Mouse (Mus musculus): ENCODE measurements around the gene Tmem229b. TPM values are rescaled to one million over a fixed set of nuclear protein-coding genes. Genes with fewer than 3 reads are reported as not detected.

The Tmem229b gene
- total and polyA plus RNA-seq, 3 experiments: 13.8 to 20.5 TPM; not detected in 1

DNA sequence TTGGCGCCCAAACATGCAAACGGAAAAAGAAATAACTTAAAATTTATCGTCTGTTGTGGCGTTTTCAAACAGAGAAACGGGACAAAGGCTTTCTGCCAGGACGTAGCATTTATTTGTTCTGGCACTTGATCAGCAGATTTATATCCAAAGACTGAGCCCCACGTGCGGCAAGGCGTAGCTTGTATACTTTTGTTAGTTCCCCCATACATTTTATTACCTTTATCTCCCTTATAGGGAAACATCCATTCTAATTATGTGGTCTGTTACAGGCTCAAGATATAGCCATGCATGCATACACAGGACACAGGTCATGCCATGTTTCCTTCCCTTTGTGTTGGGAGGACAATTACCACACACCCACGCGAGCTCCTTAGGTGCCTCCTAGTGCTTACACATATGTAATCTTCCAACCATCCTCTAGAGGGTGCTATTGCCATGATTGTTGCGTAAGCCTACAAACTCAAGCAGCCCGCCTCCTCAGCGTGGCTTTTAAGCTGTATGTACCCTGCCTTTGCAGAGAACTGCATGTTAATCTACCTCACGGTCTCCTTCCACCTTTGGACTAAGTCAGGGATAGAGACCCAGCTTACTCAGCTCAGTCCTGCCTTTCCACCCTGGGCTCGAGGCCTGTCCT is 88.2 kb downstream of the Tmem229b start (continued):
- TF ChIP-seq RAD21 (IDR thresholded peaks at IDR 0.05; ENCODE audit: low read depth, low read length): peak; percentile 98
- peak; percentile 93 for TF ChIP-seq SMC3 (IDR thresholded peaks at IDR 0.05; ENCODE audit: low read depth, low read length)
- peak; percentile 89; the same call in 1 of the 2 replicates for TF ChIP-seq MYC (IDR thresholded peaks at IDR 0.05; ENCODE audit: low read depth, low read length)
- TF ChIP-seq ZC3H11A (IDR thresholded peaks at IDR 0.05; ENCODE audit: low read depth, low read length): peak; percentile 93
- no peak for TF ChIP-seq POLR2AphosphoS2 (IDR thresholded peaks at IDR 0.05; ENCODE audit: low read length)
- TF ChIP-seq TBP (IDR thresholded peaks at IDR 0.05; ENCODE audit: low read depth, low read length): peak; percentile 52; the same call in 1 of the 2 replicates
- TF ChIP-seq MXI1 (IDR thresholded peaks at IDR 0.05; ENCODE audit: low read depth, low read length): peak; percentile 87
- TF ChIP-seq GABPA (IDR thresholded peaks at IDR 0.05; ENCODE audit: low read depth, low read length): no peak
- peak; percentile 15; the same call in 1 of the 2 replicates for TF ChIP-seq MAX (IDR thresholded peaks at IDR 0.05; ENCODE audit: low read length)

DNA sequence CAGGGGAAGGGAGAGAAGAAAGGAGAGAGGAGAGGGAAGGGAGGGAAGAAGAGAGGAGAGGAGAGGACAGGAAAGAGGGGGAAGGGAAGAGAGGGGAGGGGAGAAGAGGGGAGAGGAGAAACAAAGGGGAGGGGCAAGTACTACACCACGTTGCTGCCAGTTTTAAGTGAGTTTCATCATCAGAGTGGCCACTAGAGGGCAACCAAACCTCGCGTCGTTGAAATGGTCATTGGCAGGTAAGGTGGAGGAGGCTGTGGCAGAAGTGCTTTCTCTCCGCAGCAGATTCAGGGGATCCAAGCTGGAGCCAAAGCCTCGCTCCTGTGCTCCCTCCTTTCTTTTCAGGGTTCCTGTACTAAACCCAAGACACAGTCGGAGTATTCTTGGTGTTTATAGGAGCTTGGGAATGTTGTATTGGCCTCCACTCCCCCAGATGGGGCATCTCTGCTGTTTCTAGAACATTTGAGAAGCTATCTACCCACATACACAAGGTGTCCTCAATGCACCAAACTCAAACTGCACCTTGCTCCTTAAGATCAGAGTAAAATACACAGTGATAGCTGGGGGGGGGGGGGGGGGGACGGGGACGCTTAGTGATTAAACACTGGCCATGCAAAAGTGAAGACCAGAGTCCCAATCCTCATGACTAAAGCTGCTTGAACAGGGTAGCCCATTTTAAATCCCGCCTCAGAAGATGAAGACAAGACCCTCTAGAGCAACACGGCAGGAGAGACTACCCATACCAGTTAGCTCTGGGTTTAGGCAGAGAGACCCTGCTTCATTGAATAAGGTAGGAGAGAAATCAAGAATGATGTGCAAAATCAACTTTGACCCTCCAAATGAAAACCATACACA is 89.0 kb downstream of the Tmem229b start:
- Histone ChIP-seq H3K9ac (ENCODE audit: control insufficient read depth, low read depth, low read length, poor library complexity, severe bottlenecking) (peak overlapping the region; percentile 48), H3K79me2 (ENCODE audit: control insufficient read depth, insufficient read depth, low read length, poor library complexity) (no peaks in the 10 kb centered on the region), H3K27me3 (ENCODE audit: control insufficient read depth in 1 of 2, insufficient read depth in 2 of 2, low read length in 2 of 2) (no peaks in the 10 kb centered on the region), H3K4me3 (ENCODE audit: control insufficient read depth in 1 of 2, insufficient read depth in 1 of 2, low read depth in 2 of 2, low read length in 2 of 2) (peak overlapping the region; percentile 59 to 68), H3K36me3 (ENCODE audit: control insufficient read depth in 1 of 2, insufficient read depth in 2 of 2, low read length in 2 of 2) (no peaks in the 10 kb centered on the region), H3K9me3 (replicated peaks; ENCODE audit: insufficient read depth, low read length) (no peaks in the 10 kb centered on the region), H3K4me1 (ENCODE audit: control insufficient read depth in 1 of 2, insufficient read depth in 2 of 2, low read length in 2 of 2) (no peaks in the 10 kb centered on the region), H3K27ac (ENCODE audit: control insufficient read depth, low read depth, low read length) (no peak overlapping the region)
- peak; percentile 94 for DNase-seq (ENCODE audit: low read depth, low spot score)
- TF ChIP-seq HCFC1 (IDR thresholded peaks at IDR 0.05; ENCODE audit: low read depth, low read length): no peak
- 0 out of 2 replicates have a peak, but pooled peaks have one; percentile 19 for TF ChIP-seq BHLHE40 (IDR thresholded peaks at IDR 0.05; ENCODE audit: borderline replicate concordance, low read depth, low read length)
- TF ChIP-seq MXI1 (IDR thresholded peaks at IDR 0.05; ENCODE audit: low read depth, low read length): peak; percentile 83
- no peak for TF ChIP-seq GABPA (IDR thresholded peaks at IDR 0.05; ENCODE audit: low read depth, low read length)
- no peak for TF ChIP-seq MEF2A (IDR thresholded peaks at IDR 0.05; ENCODE audit: extremely low read depth, insufficient replicate concordance, low read depth, low read length, poor library complexity, severe bottlenecking)
- peak; percentile 70 for TF ChIP-seq MAX (IDR thresholded peaks at IDR 0.05; ENCODE audit: low read length)
- no peak for TF ChIP-seq USF2 (IDR thresholded peaks at IDR 0.05; ENCODE audit: borderline replicate concordance in 1 of 2, insufficient read depth in 1 of 2, low read depth in 1 of 2, low read length in 2 of 2)
- TF ChIP-seq CTCF (IDR thresholded peaks at IDR 0.05 in 2 of 3, conservative IDR thresholded peaks at IDR 0.05 in 1 of 3; ENCODE audit: control insufficient read depth in 1 of 3, insufficient read depth in 1 of 3, low read depth in 2 of 3, low read length in 3 of 3, poor library complexity in 1 of 3, severe bottlenecking in 1 of 3): peak; percentile 75 to 91 (median 85)
- no peak for TF ChIP-seq ZKSCAN1 (IDR thresholded peaks at IDR 0.05; ENCODE audit: low read depth, low read length)
- no peak for TF ChIP-seq ELF1 (IDR thresholded peaks at IDR 0.05; ENCODE audit: low read depth, low read length)
- TF ChIP-seq RAD21 (IDR thresholded peaks at IDR 0.05; ENCODE audit: low read depth, low read length): peak; percentile 89
- peak; percentile 79; the same call in 1 of the 2 replicates for TF ChIP-seq SIN3A (IDR thresholded peaks at IDR 0.05; ENCODE audit: low read length)
- peak; percentile 93 for TF ChIP-seq MYC (IDR thresholded peaks at IDR 0.05; ENCODE audit: low read depth, low read length)
- no peak for TF ChIP-seq POLR2A (IDR thresholded peaks at IDR 0.05; ENCODE audit: control insufficient read depth in 1 of 2, insufficient read depth in 1 of 2, low read depth in 1 of 2, low read length in 2 of 2, poor library complexity in 1 of 2)
- TF ChIP-seq KAT2A (conservative IDR thresholded peaks at IDR 0.05; ENCODE audit: low read depth, low read length): no peak
- TF ChIP-seq E2F4 (IDR thresholded peaks at IDR 0.05; ENCODE audit: borderline replicate concordance, low read depth, low read length): no peak
- TF ChIP-seq UBTF (IDR thresholded peaks at IDR 0.05; ENCODE audit: borderline replicate concordance, insufficient read depth, low read depth, low read length): no peak
- peak; percentile 93; the same call in 1 of the 2 replicates for TF ChIP-seq MAZ (IDR thresholded peaks at IDR 0.05; ENCODE audit: low read depth, low read length)
- TF ChIP-seq MAFK (IDR thresholded peaks at IDR 0.05; ENCODE audit: borderline replicate concordance, low read depth, low read length): no peak
- TF ChIP-seq NELFE (IDR thresholded peaks at IDR 0.05; ENCODE audit: low read depth, low read length): no peak
- no peak for TF ChIP-seq MYB (IDR thresholded peaks at IDR 0.05; ENCODE audit: low read depth, low read length)
- no peak for TF ChIP-seq GATA1 (IDR thresholded peaks at IDR 0.05; ENCODE audit: low read depth, low read length)
- TF ChIP-seq CHD2 (IDR thresholded peaks at IDR 0.05; ENCODE audit: low read length): no peak
- no peak for TF ChIP-seq USF1 (IDR thresholded peaks at IDR 0.05; ENCODE audit: low read depth, low read length)
- no peak for TF ChIP-seq JUND (IDR thresholded peaks at IDR 0.05; ENCODE audit: low read depth, low read length)
- 0 out of 2 replicates have a peak, but pooled peaks have one; percentile 45 for TF ChIP-seq TBP (IDR thresholded peaks at IDR 0.05; ENCODE audit: low read depth, low read length)
- TF ChIP-seq RCOR1 (IDR thresholded peaks at IDR 0.05; ENCODE audit: low read depth, low read length): no peak
- no peak for TF ChIP-seq TCF12 (IDR thresholded peaks at IDR 0.05; ENCODE audit: low read depth, low read length)

Measured in MEL (cell line).